Mouse (Mus musculus): ENCODE results near the gene Arhgap42.

- TF ChIP-seq POLR2A (IDR thresholded peaks at IDR 0.05; ENCODE audit: control insufficient read depth, low read depth, low read length) (no peak), CTCF (IDR thresholded peaks at IDR 0.05; ENCODE audit: control insufficient read depth, insufficient read depth, insufficient replicate concordance, low read depth, low read length) (no peak)
Measured at GRCm38 (mm10) chr9:9160736-9161135, 78.2 kb downstream of the Arhgap42 start.

Measured in testis, adult 2 months (tissue).